Mouse (Mus musculus) lung, postnatal 0 days (tissue): ENCODE measurements around the gene Tmem62.

Source experiments
- CTCF ChIP-seq: IDR thresholded peaks from 2 replicates; pipeline ENCODE4 v1.5.1; 2016; ENCODE audit warnings: antibody characterized with exemption, mild to moderate bottlenecking
- EP300 ChIP-seq: IDR thresholded peaks from 2 replicates; pipeline ENCODE4 v1.6.1; 2016; ENCODE audit warnings: antibody characterized with exemption, mild to moderate bottlenecking, control low read depth

- TF ChIP-seq CTCF (no peak), EP300 (no peak)
These were observed 68.8 kb downstream of the Tmem62 start for GRCm38 (mm10) chr2:121045653-121046052.
